Mouse (Mus musculus): ENCODE data around the gene Olfr490.

Gene Olfr490

GRCm38 (mm10) chr7:108288834-108289233 lies at the start of gene Olfr490:
Gene Olfr490 (minus strand): TSS chr7:108288934.
- DNase-seq, result no peak

- DNase-seq, result no peak
Measured at GRCm38 (mm10) chr7:108323574-108323973, 34.8 kb upstream of the Olfr490 start, which contains the start of gene Olfr492. Gene Olfr492 (minus strand): TSS chr7:108323674.

GRCm38 (mm10) chr7:108313151-108313550 lies 24.4 kb upstream of the Olfr490 start, which contains the start of gene Olfr491:
Gene Olfr491 (plus strand): TSS chr7:108313451.
- no peak for DNase-seq

GRCm38 (mm10) chr7:108258247-108258646 lies 30.5 kb downstream of the Olfr490 start, which contains the start of gene Olfr488:
Gene Olfr488 (minus strand): TSS chr7:108258347.
- DNase-seq, result no peak

Data from right cerebral cortex, postnatal 25 days (tissue).